In genomic region chr1:124706246-124706645, GRCm38 (mm10) we compare ENCODE assay signal across 13 mouse cellular contexts.
"Had no signal": no experiment of that assay in that cellular context is flagged by ENCODE, and none has a peak within 500 bp of the region (broad histone marks: within the 10 kb centered on the region; RNA-seq: fewer than 3 reads in every experiment).

No protein-coding gene starts in this region.

- H3K4me3 ChIP-seq: kidney, embryonic 15.5 days; limb, embryonic 15.5 days; liver, embryonic 12.5 days; lung, embryonic 15.5 days; megakaryocyte, embryonic 14.5 days; midbrain, embryonic 15.5 days; neural tube, embryonic 12.5 days had no signal

- ATAC-seq: intestine, embryonic 16.5 days; liver, embryonic 12.5 days; midbrain, embryonic 15.5 days had no signal

- DNase-seq: kidney, adult 2 months; kidney, postnatal 14 days; lung, postnatal 14 days; thymus, postnatal 4 days had no signal

- H3K27ac ChIP-seq: kidney, embryonic 15.5 days; limb, embryonic 15.5 days; liver, embryonic 12.5 days; lung, embryonic 15.5 days; macrophage; midbrain, embryonic 15.5 days; neural tube, embryonic 12.5 days had no signal
